Mouse (Mus musculus) T-helper 2 cell (primary cell): ENCODE data around the gene Pou3f3.

Experiments
- in situ Hi-C: fragments of 300-600 bp; cut with MboI, MseI; formaldehyde crosslinking; loops from one replicate; pipeline ENCODE4 v1.15.1; 2025; ENCODE audit warnings: high pct_unique_total_duplicates

Gene Pou3f3

DNA sequence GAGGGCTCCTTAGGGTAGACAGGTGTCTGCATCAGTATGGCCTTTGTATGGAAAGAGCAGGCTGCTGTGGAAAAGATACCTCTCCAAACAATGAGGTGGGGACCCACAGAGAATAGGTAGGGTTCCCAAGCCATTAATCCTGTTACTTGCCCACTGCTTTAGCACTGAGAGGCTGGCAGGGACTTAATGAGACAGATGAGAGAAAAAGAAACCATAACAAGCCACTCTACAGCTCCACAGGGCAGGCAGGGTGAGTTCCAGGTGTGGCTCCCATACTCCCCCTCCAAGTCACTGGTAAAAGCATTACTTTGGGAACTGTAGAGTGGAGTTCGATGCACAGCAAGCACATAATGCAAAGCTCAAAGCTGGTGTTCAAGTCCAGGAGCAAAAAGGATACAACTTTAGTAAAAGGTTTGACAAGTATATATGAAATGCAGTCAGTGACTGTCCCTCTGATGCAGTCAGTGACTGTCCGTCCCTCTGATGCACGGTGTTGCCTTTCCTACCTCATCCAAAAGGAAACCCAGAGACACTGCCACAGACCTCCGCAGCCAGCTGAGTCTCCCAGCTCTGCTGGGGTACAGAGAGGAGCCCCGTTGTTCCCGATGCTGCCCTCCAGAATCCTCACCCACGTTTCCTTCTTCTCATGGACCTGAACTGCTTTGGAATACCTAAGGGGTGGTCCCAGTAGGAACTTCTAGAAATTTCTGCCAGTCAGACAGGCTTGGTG lies 14.0 kb downstream of the Pou3f3 start:
- in situ Hi-C loops = loop anchor here (10.0 kb wide), 2 partner anchors 245 to 435 kb away; partner anchors contain the start of gene Gpr45

GRCm38 (mm10) chr1:42710234-42710633 lies 14.7 kb downstream of the Pou3f3 start:
- in situ Hi-C loops = loop anchor here (10.0 kb wide), 1 partner anchor 245 kb away; the partner anchor contains the start of gene Gpr45

- in situ Hi-C loops = loop anchor here (10.0 kb wide), 1 partner anchor 244 kb away; the partner anchor contains the start of gene Gpr45
These were observed 15.4 kb downstream of the Pou3f3 start for GRCm38 (mm10) chr1:42710995-42711394.

DNA sequence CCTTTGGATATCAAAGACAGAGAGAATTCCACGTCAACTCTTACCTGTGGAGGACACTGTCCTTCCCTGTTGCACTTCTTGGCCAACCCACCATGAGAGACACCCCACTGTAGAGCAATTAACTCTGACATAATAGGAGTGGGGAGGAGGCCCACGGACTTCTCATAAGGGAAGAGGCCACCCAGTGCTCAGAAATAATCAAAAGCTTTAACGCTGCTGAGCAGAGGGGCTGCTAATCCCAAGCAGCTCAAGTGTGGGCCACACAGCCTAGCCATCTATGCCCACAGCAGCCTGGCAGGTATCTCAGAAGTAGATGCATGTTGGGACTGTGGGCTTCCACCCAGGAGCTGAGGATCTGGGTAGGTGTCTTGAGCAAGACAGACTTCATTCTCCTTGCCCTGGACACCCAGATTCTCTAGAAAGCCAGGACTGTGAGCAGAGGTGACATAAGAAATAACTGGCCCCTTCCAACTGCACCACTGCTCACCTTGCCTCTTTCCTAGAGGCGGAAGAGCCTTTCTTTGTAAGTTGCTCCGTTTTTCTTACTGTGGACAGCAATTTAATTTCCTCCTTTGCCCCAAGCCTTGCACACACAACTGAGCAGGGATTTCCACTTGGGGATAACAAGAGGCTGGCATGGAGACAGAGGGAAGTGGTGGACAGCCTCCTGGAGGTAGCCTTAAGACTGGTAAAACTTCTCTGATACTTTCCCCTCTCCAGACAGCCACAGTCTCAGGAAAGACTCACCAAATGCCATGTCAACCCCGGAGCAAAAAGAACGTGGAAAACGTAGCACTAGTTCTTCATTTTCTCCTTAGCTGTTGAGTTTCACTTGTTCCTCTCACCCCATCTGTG lies 16.1 kb downstream of the Pou3f3 start:
- in situ Hi-C loops = loop anchor here (10.0 kb wide), 1 partner anchor 243 kb away; the partner anchor contains the start of gene Gpr45

DNA sequence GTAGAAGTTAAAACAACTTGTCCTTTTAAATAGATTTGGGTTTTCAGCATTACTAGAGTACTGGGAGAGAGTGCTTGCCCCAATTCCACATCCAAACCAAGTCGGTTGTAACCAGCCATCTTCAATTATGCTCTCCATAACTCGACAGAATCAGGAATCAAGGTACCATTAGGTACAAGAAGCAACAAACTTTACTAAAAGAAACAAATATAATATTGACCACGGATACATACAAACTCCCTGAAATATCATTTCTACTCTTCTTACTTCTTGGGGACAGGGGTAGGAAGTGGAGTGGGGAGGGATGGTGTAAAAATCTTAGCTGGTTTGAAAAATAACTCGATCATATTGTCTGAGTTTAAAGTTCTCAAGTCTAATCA lies 16.7 kb downstream of the Pou3f3 start:
- in situ Hi-C loops = loop anchor here (10.0 kb wide), 1 partner anchor 242 kb away; the partner anchor contains the start of gene Gpr45

GRCm38 (mm10) chr1:42713104-42713932 lies 17.8 kb downstream of the Pou3f3 start:
- in situ Hi-C loops = loop anchor here (10.0 kb wide), 1 partner anchor 241 kb away; the partner anchor contains the start of gene Gpr45

- in situ Hi-C loops = loop anchor here (10.0 kb wide), 1 partner anchor 241 kb away; the partner anchor contains the start of gene Gpr45
These were observed 18.7 kb downstream of the Pou3f3 start for GRCm38 (mm10) chr1:42714016-42714931.

GRCm38 (mm10) chr1:42718549-42718948 lies 23.0 kb downstream of the Pou3f3 start:
- in situ Hi-C loops = loop anchor here (10.0 kb wide), 1 partner anchor 236 kb away; the partner anchor contains the start of gene Gpr45

DNA sequence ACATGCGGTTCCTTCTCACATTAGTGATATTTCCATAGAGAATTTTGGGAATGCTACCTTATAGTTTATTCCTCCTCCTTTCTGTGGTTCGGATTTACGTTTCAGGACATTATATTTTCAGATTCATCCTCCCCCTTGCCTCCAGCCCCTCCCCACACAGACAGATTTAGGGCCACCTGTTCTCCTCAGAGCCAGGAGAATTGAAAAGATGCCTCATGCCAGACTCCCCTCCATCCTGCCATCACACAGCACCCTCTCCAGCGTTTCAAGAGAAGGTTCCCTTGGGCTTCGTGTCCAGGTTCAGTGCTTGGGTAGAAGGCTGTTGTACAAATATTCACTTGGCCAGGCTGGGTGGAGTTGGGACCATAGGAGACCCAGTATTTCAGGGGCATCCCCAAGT lies 25.8 kb downstream of the Pou3f3 start:
- in situ Hi-C loops = no loop called here

DNA sequence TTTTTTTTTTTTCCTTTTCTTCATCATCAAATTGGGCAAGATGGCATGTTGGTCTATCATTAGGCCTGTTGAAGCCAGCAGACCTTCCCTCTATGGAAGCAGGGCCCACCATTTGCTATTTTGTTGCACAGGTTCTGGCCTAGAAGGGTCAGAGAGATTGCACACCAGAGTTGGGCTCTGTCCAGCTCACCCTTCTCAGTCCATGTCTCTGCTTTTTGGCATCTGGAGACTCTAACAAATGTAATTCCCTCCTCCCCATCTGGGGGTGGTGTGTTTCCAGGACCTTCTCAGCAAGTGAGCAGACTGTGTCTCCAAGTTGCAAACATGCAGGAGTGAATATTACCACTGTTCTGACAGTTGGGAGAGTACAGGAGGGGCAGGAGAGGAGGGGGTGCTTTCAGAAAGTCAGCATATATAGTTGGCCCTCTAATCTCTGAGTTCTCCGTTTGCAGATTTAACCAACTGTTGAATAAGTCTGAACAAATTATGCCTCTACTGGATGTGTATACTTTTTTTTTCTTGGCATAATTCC lies 28.3 kb downstream of the Pou3f3 start:
- in situ Hi-C loops = no loop called here

DNA sequence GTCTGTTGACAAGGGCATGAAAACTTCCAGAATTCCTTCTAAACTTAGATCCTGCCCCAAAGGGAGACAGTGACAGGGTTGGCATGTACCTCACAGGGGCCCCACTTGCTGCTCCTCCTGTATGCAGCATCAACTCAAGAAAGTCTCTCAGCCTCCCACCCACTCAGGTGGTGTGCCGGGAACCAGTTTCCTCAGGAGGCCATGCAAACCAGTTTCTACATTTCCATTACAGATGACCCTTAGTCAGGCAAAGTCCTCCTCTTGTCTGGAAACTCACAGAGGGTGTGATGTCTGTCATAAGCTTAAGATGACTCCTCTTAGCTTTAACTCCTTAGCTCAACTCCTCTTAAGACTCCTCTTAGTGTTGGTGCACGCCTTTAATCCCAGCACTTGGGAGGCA lies 29.3 kb downstream of the Pou3f3 start:
- in situ Hi-C loops = no loop called here

- in situ Hi-C loops = no loop called here
These were observed 31.6 kb downstream of the Pou3f3 start for GRCm38 (mm10) chr1:42727161-42727560.

GRCm38 (mm10) chr1:42727676-42728075 lies 32.1 kb downstream of the Pou3f3 start:
- in situ Hi-C loops = no loop called here

DNA sequence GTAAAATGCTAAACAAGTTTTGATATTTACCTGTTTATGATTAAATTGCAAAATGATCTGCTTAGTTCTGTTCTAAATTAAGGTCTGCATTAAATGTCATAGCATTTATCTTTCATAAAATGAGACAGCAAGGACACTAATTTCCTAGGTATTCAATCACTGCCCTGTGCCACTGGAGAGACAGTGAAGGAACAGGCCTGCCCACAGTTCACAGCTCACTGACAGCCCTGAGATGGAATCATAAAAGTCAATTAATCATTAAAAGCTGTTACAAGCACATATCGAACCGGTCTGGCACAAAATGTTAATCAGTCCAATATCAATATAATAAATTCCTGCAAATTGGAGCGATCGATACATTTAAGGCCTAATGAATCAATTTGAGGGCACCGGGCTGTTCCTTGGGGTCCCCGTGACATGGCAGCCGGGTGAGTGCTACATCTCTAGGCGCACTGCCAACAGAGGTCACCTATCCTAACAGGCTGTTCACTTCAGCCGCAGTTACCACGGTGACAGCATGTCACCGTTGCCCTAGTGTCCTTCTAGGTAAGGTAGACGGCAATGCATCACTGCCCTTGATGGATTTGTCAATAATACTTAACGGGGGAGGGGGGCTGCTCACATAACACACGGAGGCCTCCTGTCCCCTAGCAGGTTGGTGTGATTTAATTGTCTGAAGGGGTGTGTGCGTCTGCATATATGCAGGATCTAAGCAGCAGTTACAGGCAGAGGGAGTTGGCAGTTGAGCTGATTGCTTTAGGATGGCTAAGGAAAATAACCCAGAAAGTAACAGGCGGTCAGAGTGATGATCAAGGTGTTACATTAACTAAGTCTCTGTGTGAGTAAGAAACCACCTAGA lies 46.0 kb downstream of the Pou3f3 start:
- in situ Hi-C loops = no loop called here

- in situ Hi-C loops = no loop called here
These were observed 46.6 kb downstream of the Pou3f3 start for GRCm38 (mm10) chr1:42742242-42742560.

DNA sequence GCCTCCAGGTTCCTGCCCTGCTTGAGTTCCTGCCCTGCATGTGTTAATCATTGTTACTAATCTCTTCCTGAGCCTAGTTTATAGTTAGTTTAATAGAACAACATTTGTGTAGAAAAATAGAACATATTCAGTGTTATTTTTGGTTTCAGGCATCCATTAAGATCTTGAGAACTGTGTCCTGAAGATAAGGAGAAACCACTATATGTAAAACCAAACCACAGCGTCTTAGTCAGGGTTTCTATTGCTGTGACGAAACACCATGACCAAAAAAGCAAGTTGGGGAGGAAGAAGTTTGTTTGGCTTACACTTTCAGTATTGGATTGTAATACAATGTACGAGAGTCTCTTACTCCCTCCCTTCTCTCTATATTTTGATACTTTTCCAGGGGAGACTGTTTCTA lies 49.5 kb downstream of the Pou3f3 start:
- in situ Hi-C loops = no loop called here

DNA sequence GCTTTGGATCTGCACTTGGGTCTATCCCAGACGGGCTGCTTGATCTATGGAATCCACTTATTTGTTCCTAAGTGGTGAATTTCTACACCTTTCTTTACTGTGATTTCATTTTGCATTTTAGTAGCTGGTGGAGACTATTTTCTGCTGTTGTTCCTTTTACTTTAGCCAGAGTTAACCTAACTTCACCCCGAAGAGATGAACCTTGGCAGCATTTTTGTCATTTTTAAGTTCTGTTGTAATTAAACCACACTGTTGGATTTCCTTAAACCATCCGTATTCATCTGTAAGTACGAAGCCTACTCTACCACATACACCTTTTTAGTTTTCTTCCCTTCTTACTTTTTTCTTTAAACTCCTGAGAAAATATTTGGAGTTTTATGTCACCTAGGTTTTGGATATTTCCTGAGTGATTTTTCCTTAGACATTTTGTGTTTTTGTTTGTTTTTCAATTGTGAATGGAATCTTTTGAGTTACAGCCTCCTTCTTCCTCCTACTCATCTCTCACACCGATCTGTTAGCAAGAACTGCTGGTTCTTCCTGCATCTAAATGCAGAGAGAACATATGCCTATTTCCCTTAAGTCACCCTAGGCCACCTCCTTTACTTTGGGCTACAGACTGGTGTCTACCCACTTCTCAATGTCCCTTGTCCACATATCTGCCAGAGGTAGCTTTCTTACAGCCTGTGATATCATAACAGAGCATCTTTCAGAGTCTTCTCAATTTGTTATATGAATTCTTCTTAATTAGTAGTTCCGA lies 54.1 kb downstream of the Pou3f3 start:
- in situ Hi-C loops = no loop called here
